Mouse (Mus musculus): ENCODE measurements around the gene Vrk2. TPM values are rescaled to one million over a fixed set of nuclear protein-coding genes. Genes with fewer than 3 reads are reported as not detected.
A peak's percentile ranks its signal among the peaks of the same experiment; 100 is the strongest.

The Vrk2 gene
- polyA plus RNA-seq, 1 experiment from 2014 or later = 2.0 TPM

- no peaks in the 10 kb centered on the region for H3K36me3 ChIP-seq (replicated peaks)
- H3K4me3 ChIP-seq = no peak overlapping the region
- peaks cover 11% of the 10 kb centered on the region for H3K4me1 ChIP-seq
- 0 out of 2 replicates have a peak, but pooled peaks cover 5% of the 10 kb centered on the region for H3K27me3 ChIP-seq (replicated peaks)
- no peak overlapping the region for H3K27ac ChIP-seq
- no peak overlapping the region for H3K9ac ChIP-seq
- ATAC-seq (replicated peaks) = no peak
- H3K4me2 ChIP-seq = no peak overlapping the region
- no peaks in the 10 kb centered on the region for H3K9me3 ChIP-seq
- WGBS = 85% methylated on average over 6 of the region's 6 CpGs
These were observed 4.0 kb upstream of the Vrk2 start for GRCm38 (mm10) chr11:26597761-26598160.

GRCm38 (mm10) chr11:26597145-26597544 lies 3.3 kb upstream of the Vrk2 start:
- no peak for ATAC-seq (replicated peaks)
- Histone ChIP-seq H3K9ac (no peak overlapping the region), H3K4me3 (no peak overlapping the region), H3K9me3 (no peaks in the 10 kb centered on the region), H3K36me3 (replicated peaks) (no peaks in the 10 kb centered on the region), H3K4me2 (no peak overlapping the region), H3K27me3 (replicated peaks) (0 out of 2 replicates have a peak, but pooled peaks cover 5% of the 10 kb centered on the region), H3K4me1 (peaks cover 15% of the 10 kb centered on the region), H3K27ac (no peak overlapping the region)
- 88% methylated on average over 6 of the region's 6 CpGs for WGBS

GRCm38 (mm10) chr11:26596186-26596585 lies 2.4 kb upstream of the Vrk2 start:
- WGBS = 93% methylated on average over 1 of the region's 1 CpGs

GRCm38 (mm10) chr11:26594487-26594886 lies 688 bp upstream of the Vrk2 start:
- H3K4me2 ChIP-seq = no peak overlapping the region
- no peak overlapping the region for H3K4me3 ChIP-seq
- 0 out of 2 replicates have a peak, but pooled peaks cover 5% of the 10 kb centered on the region for H3K27me3 ChIP-seq (replicated peaks)
- no peak overlapping the region for H3K9ac ChIP-seq
- no peaks in the 10 kb centered on the region for H3K36me3 ChIP-seq (replicated peaks)
- WGBS = 80% methylated on average over 1 of the region's 1 CpGs
- peaks cover 15% of the 10 kb centered on the region for H3K4me1 ChIP-seq
- no peaks in the 10 kb centered on the region for H3K9me3 ChIP-seq
- ATAC-seq (replicated peaks) = no peak
- no peak overlapping the region for H3K27ac ChIP-seq

More at GRCm38 (mm10) chr11:26596186-26596585, 2.4 kb upstream of the Vrk2 start:
- H3K4me3 ChIP-seq = no peak overlapping the region
- no peak for ATAC-seq (replicated peaks)
- H3K4me2 ChIP-seq = no peak overlapping the region
- H3K9me3 ChIP-seq = no peaks in the 10 kb centered on the region
- no peaks in the 10 kb centered on the region for H3K36me3 ChIP-seq (replicated peaks)
- 0 out of 2 replicates have a peak, but pooled peaks cover 5% of the 10 kb centered on the region for H3K27me3 ChIP-seq (replicated peaks)
- H3K9ac ChIP-seq = no peak overlapping the region
- no peak overlapping the region for H3K27ac ChIP-seq
- H3K4me1 ChIP-seq = peaks cover 15% of the 10 kb centered on the region

- Histone ChIP-seq H3K9ac (0 out of 2 replicates have a peak overlapping the region, but pooled peaks have one; percentile 54), H3K9me3 (no peaks in the 10 kb centered on the region), H3K27ac (no peak overlapping the region), H3K36me3 (replicated peaks) (no peaks in the 10 kb centered on the region), H3K4me2 (peak overlapping the region; percentile 93), H3K4me1 (peaks cover 15% of the 10 kb centered on the region), H3K4me3 (peak overlapping the region; percentile 59), H3K27me3 (replicated peaks) (0 out of 2 replicates have a peak, but pooled peaks cover 5% of the 10 kb centered on the region)
- WGBS = 24% methylated on average over 6 of the region's 6 CpGs
- no peak for ATAC-seq (replicated peaks)
These were observed 1.3 kb downstream of the Vrk2 start for GRCm38 (mm10) chr11:26592395-26593053.

GRCm38 (mm10) chr11:26587184-26587524 lies 6.6 kb downstream of the Vrk2 start:
- Histone ChIP-seq H3K27me3 (replicated peaks) (no peaks in the 10 kb centered on the region), H3K4me2 (no peak overlapping the region), H3K9me3 (no peaks in the 10 kb centered on the region), H3K4me3 (no peak overlapping the region), H3K9ac (no peak overlapping the region), H3K4me1 (no peaks in the 10 kb centered on the region), H3K36me3 (replicated peaks) (no peaks in the 10 kb centered on the region), H3K27ac (no peak overlapping the region)
- ATAC-seq (replicated peaks) = no peak
- WGBS = 88% methylated on average over 1 of the region's 1 CpGs

GRCm38 (mm10) chr11:26586367-26587183 lies 7.2 kb downstream of the Vrk2 start:
- 76% methylated on average over 6 of the region's 6 CpGs for WGBS
- H3K9me3 ChIP-seq = no peaks in the 10 kb centered on the region
- H3K4me3 ChIP-seq = no peak overlapping the region
- H3K27ac ChIP-seq = no peak overlapping the region
- H3K4me1 ChIP-seq = no peaks in the 10 kb centered on the region
- 0 out of 2 replicates have a peak, but pooled peaks have one; percentile 19 for ATAC-seq (replicated peaks)
- H3K9ac ChIP-seq = no peak overlapping the region
- H3K4me2 ChIP-seq = no peak overlapping the region
- no peaks in the 10 kb centered on the region for H3K36me3 ChIP-seq (replicated peaks)
- H3K27me3 ChIP-seq (replicated peaks) = no peaks in the 10 kb centered on the region

- H3K9me3 ChIP-seq = no peaks in the 10 kb centered on the region
- no peaks in the 10 kb centered on the region for H3K4me1 ChIP-seq
- H3K4me3 ChIP-seq = no peak overlapping the region
- no peaks in the 10 kb centered on the region for H3K27me3 ChIP-seq (replicated peaks)
- no peaks in the 10 kb centered on the region for H3K36me3 ChIP-seq (replicated peaks)
- no peak for ATAC-seq (replicated peaks)
- H3K27ac ChIP-seq = no peak overlapping the region
- 61% methylated on average over 17 of the region's 17 CpGs for WGBS
- no peak overlapping the region for H3K4me2 ChIP-seq
- H3K9ac ChIP-seq = no peak overlapping the region
These were observed 8.1 kb downstream of the Vrk2 start for GRCm38 (mm10) chr11:26585409-26586366.

- no peak overlapping the region for H3K9ac ChIP-seq
- WGBS = 90% methylated on average over 3 of the region's 3 CpGs
- H3K4me2 ChIP-seq = no peak overlapping the region
- no peak overlapping the region for H3K27ac ChIP-seq
- H3K36me3 ChIP-seq (replicated peaks) = no peaks in the 10 kb centered on the region
- no peaks in the 10 kb centered on the region for H3K27me3 ChIP-seq (replicated peaks)
- no peak overlapping the region for H3K4me3 ChIP-seq
- no peaks in the 10 kb centered on the region for H3K4me1 ChIP-seq
- ATAC-seq (replicated peaks) = no peak
- H3K9me3 ChIP-seq = no peaks in the 10 kb centered on the region
These were observed 42.2 kb downstream of the Vrk2 start for GRCm38 (mm10) chr11:26551551-26551950.

- Histone ChIP-seq H3K4me1 (no peaks in the 10 kb centered on the region), H3K27ac (no peak overlapping the region), H3K27me3 (replicated peaks) (no peaks in the 10 kb centered on the region), H3K9me3 (no peaks in the 10 kb centered on the region), H3K4me3 (no peak overlapping the region), H3K4me2 (no peak overlapping the region), H3K36me3 (replicated peaks) (no peaks in the 10 kb centered on the region), H3K9ac (no peak overlapping the region)
- ATAC-seq (replicated peaks) = no peak
- 90% methylated on average over 5 of the region's 5 CpGs for WGBS
These were observed 56.0 kb downstream of the Vrk2 start for GRCm38 (mm10) chr11:26537816-26538215.

GRCm38 (mm10) chr11:26533828-26534119 lies 60.0 kb downstream of the Vrk2 start:
- Histone ChIP-seq H3K4me1 (no peaks in the 10 kb centered on the region), H3K27me3 (replicated peaks) (no peaks in the 10 kb centered on the region), H3K9ac (no peak overlapping the region), H3K4me3 (no peak overlapping the region), H3K9me3 (no peaks in the 10 kb centered on the region), H3K36me3 (replicated peaks) (no peaks in the 10 kb centered on the region), H3K4me2 (no peak overlapping the region), H3K27ac (no peak overlapping the region)
- ATAC-seq (replicated peaks) = no peak
